Mouse (Mus musculus) layer of hippocampus, adult 9-11 months (tissue): Measurements from ENCODE around the gene Mbl1.

Experiments
- DNase-seq: peaks from one replicate; pipeline ENCODE4 v3.0.0; 2022

Mbl1 gene

DNA sequence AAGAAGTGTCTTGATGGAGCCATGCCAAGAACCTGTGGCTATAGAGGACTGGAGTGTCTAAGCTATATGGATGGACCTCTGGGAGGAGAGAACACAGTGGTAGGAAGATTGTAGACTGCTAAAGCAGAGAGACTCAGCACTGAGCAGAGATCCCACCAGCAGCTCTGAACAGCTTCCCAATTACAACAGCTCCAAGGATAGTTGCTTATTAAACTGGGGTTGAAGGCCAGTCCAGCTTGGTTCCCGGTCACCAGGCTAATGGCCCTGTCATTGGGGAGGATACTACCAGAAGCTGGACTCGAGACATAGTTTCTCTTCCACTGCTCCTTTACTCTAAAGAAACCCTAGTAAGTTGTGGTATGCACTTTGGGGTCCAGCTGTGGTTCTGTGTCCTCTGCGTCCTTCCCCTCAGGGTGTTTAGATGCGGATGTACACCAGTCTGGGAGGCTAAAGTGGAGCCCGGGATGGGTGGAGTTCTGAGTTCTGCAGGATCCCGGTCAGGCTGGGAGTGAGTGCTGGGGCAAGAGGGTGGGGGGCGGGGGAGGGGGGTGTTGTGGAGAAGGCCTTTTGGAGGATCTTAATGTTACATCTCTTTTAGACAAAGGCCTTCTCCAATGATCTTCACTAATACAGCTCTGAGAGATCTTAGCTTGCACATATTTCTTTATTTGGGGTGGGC, at the start of gene Mbl1:
Gene Mbl1 (plus strand): TSS at position 239 of the 679 bp plus-strand sequence.
- DNase-seq = no peak

DNA sequence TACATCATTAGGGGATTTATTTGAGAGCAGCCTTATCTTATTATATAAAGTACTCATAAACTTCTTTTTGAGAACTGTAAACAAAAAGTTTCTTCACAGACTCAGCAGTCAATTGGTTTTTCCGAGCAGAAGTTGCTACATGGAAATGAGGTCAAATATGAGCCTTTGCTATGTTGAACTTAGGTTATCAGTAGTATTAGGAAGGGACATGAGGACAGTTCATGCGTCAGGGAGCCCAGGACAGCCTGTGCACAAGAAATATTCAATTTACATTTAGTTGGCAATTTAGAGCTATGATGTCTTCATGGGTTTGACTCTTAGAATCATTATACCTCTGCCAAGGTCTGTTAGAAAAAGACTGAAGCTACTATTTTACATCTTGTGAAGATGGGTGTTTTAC, 49.0 kb upstream of the Mbl1 start:
- no peak for DNase-seq

DNA sequence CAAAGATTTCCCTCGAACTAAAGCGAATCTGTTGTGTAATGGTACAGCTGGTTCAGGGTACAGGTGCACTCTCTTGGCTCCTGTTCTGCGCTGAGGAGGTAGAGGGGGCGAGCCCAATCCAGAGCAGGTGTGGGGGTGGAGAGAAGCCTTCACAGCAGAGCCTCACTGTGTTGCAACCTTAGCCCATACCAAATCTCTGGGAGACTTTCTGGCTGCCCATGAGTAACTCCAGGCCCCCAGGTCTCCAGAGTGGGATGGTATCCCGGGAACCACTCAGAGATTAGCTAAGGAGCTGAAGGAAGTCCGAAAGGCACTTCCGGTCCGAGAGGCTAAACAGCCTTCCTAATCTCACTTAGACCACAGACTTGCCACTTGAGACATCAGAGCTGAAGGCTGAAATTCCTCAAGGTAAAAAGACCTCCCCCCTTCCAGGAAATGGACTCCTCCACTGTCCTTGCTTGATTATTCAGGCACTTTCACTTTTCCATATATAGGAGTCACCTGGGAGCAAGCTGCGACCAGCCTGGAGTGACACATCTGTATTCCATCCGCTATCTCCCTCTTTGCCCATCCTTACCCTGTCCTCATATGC, 46.3 kb upstream of the Mbl1 start, which contains the start of gene Mat1a:
Gene Mat1a (plus strand): TSS at position 183 of the 592 bp plus-strand sequence.
- no peak for DNase-seq

DNA sequence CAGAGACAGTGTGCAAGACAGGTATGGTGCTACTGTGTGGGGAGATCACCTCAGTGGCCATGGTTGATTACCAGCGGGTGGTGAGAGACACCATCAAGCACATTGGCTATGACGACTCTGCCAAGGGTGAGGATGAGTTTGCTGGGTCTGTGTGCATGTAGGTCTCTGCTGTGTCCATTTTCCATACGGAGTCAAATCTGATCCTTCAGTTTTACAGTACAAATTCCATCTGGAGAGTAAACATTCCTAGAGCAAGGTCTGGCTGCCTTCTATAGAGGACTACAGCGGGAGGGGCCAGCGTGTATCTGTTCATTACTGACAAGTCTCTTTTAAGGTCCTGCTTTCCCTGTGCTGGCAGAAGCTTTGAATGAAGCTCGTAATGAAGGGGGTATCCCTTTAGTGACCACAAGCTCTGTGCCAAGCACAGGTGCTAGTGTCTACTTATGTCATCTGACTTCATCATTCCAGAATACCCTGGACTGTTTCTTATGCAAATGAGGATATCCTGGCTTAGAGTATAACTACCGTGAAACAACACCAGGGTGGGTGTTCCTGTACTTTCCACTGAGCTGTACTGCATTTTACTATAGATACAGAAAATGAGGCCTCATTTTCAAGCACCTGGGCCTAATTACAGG, 40.1 kb upstream of the Mbl1 start:
- DNase-seq = no peak

DNA sequence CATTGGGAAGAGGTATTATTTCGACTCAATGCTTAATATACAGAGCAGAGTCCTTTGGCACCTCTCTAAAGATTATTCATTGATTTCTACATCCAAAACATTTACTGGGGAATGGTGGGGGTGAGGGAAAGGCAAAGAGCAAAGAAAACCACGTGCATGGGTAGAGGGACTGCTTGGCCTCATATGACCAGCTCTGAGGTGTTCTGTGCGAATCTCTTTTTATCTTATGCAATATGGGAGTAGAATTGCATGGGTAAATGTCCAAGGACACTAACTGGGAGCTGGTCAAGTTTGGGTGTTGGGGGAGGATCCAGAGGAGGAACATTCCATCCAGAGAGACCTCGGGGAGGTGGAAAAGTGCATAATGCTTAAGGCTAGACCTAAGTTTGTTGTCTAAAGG, 38.3 kb upstream of the Mbl1 start:
- DNase-seq = no peak

DNA sequence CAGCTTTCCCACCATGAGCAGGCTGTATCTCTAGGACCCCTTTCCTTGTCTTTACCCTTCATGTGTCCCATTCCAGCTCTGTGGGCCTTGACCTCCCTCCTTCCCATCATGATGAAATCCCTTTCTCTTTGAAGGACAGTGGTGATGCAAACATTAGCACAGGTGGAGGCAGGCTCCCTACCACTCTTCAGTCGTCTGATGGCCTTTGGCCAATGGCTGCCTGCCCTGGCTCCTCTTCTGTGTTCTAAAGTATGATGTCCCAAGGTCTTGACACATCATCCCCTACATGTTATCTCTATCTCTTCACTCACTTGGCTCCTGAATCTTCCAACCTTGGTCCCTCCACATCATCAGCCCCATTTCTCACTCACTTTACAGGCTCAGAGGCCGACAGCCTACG, 35.0 kb upstream of the Mbl1 start:
- DNase-seq = no peak

DNA sequence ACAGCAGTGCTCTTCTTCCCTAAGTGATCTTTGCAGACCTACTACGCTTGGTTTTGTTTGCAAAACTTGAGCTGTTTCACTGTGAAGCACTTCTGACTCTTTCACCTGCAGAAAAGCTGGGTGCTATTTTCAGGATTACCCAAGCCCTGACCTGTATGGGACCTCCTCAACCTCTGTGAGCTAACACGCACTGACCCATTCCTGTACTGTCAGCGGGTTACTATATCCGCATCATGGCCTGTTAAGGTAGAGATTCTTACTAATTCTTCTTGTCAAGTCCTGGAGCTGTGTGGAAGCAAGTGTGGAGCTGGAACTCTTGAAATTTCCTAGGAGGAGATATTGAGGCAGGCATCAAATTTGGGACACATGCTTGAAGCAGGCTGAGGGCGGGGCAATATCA, 26.6 kb upstream of the Mbl1 start:
- no peak for DNase-seq

DNA sequence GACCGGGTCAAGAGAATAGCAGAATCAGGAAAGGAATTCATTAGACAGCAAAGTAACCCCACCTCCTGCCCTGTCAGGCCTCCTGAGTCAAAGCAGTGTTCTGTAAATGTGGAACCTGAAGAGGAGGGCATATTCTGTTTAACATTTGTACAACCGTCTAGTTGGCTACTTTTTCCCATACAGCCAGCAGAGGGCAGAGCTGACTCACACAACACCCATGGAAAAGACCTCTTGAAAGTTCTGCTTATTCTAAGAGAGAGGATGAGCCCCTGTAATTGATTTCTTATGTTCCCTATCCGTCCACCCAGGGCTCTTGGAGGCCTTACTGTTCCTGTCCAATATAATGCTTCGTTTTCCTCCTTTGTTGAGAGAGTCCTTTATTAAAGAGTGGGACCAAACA, 23.3 kb upstream of the Mbl1 start:
- no peak for DNase-seq

DNA sequence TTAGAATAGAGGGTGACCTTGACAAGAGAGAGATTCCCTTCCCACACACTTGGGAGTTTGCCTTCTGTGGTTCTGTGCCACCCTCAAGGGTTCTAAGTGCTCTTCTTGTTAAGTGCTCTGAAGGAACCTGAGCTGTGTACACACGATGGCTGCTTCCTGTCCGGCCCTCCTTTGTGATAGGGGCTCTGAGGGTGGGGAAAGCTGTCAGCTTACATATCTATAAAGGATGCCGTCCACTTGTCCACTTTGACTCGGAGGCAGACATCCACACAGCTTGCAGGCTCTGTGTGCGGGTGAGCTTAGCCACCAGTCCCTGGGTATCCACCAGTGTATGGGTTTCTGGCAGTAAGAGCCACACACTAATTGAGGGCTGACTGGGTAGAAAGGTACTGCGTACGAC, 19.7 kb upstream of the Mbl1 start, which contains the start of gene Sftpa1:
Gene Sftpa1 (plus strand): TSS at position 243 of the 400 bp plus-strand sequence.
- no peak for DNase-seq

DNA sequence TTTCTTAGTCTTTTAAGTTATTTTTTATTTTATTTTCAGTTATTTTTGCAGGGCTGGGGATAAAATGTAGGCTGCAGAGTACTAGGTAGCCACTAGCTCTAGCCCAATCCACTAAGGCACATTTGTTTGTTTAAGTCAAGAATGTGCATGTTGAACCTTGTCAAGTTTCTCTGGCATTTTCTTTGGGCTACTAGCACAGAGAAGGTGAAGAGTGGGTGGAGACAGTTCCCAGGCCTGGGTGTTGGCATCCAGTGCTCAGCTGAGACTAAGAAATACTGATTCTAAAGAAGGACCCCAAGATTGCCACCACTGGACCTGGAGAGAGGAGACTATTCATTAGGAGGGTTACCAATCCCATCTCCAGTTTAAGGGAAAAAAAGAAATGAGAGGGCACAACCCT, 14.3 kb upstream of the Mbl1 start:
- DNase-seq = no peak

DNA sequence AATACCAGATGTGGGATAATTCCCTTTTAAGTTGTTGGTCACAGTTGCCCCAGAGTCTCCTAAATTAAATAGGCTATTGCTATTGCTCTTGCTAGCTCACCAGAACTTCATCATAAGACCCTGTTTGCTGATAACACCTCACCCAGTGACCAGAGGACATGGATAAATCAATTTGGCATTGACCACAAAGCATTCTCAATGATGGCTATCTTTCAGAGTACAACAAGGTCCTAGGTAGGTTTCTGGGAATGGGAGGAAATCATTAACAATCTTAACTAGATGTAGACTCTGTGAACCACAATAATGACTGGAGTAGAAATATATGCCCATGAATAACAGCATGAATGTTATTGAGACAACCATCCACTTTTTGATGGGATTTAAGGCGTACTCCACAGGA, 10.6 kb upstream of the Mbl1 start:
- no peak for DNase-seq

DNA sequence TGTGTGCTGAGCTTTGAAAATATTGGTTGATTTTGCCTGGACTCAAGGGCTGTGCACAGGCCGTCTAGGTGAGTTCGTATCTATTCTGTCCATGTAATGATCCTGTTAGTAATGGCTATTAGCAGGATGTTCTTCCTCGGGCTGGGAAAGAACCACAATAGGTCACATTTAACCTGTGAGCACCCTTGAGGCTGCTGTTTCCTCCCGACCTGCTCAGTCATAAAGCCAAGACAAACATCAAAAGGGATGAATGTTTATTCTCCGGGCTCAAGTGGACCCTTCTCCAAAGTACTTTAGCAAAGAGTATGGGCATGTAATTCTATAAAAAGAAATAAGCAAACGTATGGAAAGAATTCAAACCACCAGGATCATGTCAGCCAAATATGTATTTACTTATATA, 5.2 kb upstream of the Mbl1 start:
- DNase-seq = no peak

DNA sequence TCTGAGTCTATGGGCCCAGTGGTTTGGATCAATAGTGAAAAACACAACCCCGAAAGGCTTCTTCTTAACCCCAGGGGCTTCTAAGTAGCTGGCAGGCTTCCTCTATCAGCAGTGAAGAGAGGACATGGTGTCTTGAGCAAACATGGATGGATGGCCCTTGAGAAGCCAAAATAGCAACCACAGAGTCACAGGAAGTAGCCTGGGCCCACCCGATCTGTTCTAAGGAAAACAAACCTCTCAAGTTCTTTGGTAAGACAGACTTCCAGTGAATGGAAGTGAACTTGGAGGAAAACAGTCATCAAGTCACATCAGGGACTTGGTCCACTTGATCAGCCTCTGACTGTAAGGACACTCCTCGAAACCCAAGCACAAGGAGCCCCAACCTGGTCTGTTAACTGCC, 4.3 kb upstream of the Mbl1 start:
- DNase-seq = no peak

DNA sequence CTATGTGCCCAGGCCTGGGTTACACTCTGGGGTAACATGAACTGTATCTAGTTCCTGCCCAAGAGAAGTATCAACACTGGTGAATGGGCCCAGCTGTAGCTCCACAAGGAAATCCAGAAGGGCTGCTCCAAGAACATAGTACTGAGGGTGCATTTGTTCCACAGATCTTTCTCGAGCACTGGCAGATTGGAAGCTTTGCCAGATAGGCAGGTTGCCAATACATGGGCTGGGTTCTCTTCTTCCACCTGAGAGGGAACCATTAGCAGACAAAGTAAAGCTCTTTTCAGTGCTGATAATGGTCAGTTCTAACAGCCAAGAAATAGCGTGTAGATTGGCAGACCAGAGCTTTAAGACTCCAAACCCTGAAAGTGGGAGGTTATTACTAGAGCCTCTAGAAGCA, 3.9 kb upstream of the Mbl1 start:
- DNase-seq = no peak

DNA sequence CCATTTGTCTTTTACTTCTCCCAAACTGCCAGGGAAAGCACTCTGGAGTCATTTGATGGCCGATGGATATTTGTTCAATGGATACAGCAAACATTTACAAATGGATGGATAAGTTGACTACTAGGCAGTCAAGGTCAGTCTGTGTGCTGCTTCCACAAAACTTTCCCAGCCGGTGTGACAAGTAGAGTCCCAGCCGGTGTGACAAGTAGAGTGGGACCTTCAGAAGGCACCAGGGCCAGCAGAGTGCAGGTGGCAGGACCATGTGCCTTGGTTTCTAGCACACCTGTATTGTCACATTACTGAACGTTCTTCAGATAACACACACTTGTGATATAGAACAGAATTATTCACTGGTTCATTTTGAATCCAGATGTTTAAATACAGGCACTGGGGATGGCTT, 8.8 kb downstream of the Mbl1 start:
- DNase-seq = no peak

DNA sequence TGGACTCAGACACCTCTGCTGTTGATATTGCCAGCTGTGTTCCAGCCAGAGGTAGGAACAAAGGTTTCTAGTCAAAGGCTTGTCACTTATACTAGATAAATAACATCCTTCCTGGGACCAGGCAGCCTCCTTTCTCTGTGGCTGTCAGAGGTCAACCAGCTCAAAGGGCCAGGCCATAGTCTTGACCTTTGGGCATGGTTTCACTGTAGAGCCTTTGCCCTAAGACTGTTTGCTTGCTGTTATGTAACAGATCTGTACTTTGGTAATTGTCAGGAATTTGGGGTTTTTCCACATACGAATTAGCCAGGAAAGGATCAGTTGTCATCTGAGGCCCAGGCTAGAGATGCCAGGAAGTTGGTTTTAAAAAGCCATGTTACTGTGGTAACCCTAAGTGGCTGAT, 9.5 kb downstream of the Mbl1 start:
- DNase-seq = no peak

DNA sequence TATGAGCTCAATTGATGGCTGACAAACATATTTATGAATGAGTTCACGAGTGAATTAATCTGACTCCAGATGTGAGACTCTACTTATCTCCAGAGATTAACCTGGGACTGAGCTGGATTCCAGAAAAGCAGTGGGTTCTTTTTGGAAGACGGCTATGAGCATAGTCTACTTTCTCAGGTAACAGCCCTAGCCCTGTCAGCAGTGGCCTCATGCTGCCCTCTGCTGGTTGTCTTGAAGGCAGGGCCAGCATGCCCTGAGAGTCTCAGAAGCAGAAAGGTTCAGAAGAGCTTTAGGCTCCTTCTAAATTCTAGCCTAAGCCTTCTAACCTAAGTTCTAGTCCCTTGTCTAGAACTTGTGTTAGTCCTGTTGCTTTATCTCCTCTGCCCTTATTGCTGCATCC, 11.4 kb downstream of the Mbl1 start:
- no peak for DNase-seq

DNA sequence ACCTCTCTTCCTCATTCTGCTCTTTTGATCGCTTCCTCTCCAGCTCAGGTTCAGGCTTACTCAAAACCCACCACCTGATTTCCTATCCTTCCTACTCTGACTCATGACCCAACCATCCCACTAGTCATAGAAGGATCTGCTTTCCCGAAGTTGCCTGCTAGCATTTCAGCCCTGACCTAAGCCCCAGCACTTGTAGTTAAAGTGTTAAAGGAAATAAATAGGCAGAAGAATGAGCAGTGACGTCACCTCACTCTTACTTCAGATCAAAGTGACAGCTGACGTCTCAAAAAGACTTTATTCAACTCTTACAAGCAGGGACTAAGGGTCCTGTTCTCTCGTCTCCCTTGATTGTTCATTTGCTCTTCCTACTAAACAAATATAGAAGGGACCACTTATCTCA, 16.0 kb downstream of the Mbl1 start:
- no peak for DNase-seq

DNA sequence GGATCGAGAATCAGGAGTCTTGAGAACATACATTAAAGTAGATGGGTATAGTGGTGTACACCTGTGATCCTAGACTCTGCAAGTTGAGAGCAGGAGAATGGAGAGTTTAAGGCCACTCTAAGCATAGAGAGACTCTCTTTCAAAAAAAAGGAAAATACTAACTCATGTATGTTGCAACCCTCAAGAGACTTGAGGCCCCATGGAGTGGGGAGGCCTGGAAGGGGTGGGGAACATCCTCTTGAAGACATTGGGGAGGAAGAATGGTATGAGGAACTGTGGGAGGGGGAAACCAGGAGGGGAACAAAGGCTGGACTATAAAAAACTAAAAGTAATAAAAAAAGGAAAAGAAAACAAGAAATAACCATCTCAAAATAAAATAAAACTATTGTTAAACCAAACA, 17.3 kb downstream of the Mbl1 start:
- DNase-seq = no peak

DNA sequence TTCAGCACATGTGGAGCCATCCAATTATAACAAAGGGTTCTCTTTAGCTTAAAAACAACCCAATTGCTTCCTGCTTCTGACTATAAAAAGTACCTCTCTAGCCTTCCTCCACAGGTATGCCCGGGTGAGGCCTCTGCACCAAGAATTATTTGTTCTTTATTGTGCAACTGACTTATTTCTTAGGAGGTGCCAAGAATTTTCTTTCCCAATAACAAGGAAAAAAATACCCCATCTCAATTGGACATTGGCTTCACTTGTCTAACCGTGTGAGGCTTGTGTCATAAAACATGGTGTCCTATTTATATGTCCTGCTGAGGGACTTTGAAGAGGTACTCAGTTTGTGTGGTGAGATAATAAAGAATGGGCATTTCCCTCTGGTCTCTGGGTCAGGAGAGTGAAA, 19.3 kb downstream of the Mbl1 start:
- DNase-seq = no peak

DNA sequence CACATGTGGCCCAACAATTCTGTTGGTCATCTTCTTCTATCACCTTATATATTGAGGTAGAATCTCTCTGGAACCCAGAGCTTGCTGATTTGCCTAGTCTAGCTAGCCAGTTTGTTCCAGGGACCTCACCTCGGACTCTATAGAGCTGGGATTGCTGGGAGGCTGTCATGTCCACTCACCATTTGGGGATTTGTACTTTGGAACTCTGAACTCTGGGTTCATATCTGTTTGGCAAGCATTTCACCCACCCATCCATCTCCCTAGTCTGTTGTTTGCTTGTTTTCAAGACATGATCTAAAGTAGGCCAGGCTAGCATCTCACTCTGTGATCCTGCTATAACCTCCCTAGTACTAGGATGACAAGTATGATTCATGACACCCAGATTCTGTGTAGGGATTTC, 23.5 kb downstream of the Mbl1 start:
- no peak for DNase-seq

DNA sequence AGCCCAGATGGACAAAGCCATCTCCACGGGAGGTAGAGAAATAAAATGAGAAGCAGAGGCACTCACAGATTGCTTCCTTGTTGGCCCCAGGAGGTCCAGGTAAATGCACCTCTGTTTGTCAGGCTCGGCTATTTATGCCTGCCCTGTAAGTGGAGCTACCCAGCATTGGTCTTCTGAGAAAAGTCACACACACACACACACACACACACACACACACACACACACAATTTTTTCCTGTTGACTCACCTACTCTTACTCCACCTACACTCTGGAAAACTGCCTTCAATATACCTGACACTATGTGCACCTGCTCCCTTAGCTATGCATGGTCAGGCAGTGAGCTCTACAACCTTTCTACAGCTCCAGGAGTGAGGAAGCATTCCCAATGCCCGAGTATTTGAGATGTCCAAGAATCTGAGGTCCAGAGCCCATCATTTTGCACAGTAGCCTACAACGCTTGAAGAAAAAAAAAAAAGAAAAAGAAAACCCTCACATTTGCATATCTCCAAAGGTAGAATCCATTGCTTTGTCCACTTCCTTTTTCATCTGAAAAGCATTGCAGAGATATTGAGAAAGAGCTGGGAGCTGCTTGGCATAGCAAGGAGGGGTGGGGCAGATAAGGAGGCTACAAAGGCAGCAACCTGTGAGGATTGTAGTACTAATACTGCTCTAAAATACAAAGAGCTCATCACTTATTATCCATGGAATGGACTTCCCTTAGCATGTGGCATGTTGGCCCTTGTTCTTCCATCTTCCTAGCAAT, 34.0 kb downstream of the Mbl1 start, which contains the start of gene Sftpd:
Gene Sftpd (minus strand): TSS at position 91 of the 763 bp plus-strand sequence.
- DNase-seq = no peak

DNA sequence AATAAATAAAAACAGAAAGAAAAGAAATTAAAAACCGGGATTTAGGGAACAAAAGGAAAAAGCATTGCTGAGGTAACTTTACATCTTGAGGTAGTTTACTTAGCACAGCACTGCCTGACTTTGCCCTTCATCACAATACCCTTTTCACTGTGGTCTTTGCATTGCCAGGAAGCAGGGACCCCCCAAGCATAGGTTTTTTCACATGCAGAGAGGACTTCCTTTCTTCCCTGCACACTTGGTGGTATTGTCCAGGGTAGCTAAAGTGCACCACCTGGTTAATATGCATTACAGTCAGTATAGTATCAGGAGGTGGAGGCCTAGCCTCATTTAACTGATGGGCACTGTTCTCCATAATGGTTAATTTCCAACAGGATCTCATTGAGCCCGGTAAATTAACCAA, 38.2 kb downstream of the Mbl1 start:
- DNase-seq = no peak
